Mouse (Mus musculus) stomach, postnatal 0 days (tissue): Measurements from ENCODE around the gene Abat.

Experiments
- CTCF ChIP-seq: IDR thresholded peaks from 2 replicates; pipeline ENCODE4 v1.5.1; 2016; ENCODE audit warnings: antibody characterized with exemption, low read depth, mild to moderate bottlenecking, moderate library complexity
- EP300 ChIP-seq: optimal IDR thresholded peaks from 2 replicates; pipeline ENCODE3; 2016; ENCODE audit warnings: antibody characterized with exemption

- no peak for TF ChIP-seq CTCF
- no peak for TF ChIP-seq EP300
Measured at GRCm38 (mm10) chr16:8620315-8621115, 107.3 kb downstream of the Abat start.
